Mouse (Mus musculus): ENCODE results near the gene Adamts15. TPM values are rescaled to one million over a fixed set of nuclear protein-coding genes. Genes with fewer than 3 reads are reported as not detected.

Adamts15 gene
- total and polyA plus RNA-seq, 2 experiments from 2014 or later: 2.5 to 10.9 TPM

DNA sequence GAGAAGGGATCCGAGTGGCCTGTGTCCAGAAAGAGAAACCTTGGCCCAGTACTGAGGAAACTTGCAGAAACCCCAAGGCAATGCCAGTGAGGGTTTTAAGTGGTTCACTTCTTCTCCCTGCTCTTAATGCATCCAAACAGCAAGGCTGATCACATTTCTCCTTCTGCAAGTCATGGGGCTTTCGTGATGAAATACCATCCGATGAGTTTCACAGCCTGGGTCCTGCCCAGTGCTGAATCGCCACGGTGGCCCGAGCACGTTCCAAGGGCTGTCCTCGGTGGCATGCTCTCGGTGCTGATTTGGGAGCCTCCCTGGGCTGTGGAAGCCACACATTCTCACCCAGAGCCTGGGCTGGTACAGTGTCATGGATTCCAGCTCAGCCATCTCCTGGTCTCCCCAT, 33.0 kb upstream of the Adamts15 start:
- no peak for TF ChIP-seq CTCF (IDR thresholded peaks at IDR 0.05; ENCODE audit: low read depth)

DNA sequence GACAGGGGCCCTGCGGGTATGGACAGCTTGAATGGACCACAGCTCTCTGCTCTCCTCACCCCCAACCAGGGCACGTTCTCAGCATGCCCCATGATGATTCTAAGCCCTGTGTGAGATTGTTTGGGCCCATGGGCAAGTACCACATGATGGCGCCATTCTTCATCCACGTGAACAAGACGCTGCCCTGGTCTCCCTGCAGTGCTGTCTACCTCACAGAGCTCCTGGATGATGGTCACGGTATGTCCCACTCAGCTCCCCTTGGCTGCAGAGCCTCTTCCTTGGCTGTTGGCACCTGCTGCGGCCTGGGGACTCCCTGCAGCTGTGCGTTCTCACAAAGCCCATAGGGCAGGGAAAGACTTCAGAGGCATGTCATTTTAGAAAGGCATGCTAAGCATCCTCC, 31.0 kb upstream of the Adamts15 start:
- no peak overlapping the region for H3K27ac ChIP-seq (ENCODE audit: low read depth, low read length)
- no peak overlapping the region for H3K9ac ChIP-seq
- H3K9me3 ChIP-seq (ENCODE audit: low read length): no peaks in the 10 kb centered on the region
- DNase-seq (no peak), ATAC-seq (no peak)
- H3K4me1 ChIP-seq (ENCODE audit: insufficient read depth): no peaks in the 10 kb centered on the region
- H3K4me3 ChIP-seq (ENCODE audit: low read depth, low read length): no peak overlapping the region
- H3K4me2 ChIP-seq (ENCODE audit: low read depth): no peak overlapping the region
- H3K27me3 ChIP-seq (ENCODE audit: insufficient read depth, low read length): no peaks in the 10 kb centered on the region
- 66% methylated on average over 8 of the region's 8 CpGs for WGBS
- no peaks in the 10 kb centered on the region for H3K36me3 ChIP-seq (ENCODE audit: insufficient read depth)
- TF ChIP-seq CTCF (IDR thresholded peaks at IDR 0.05; ENCODE audit: low read depth): peak; percentile 45; the same call in 1 of the 2 replicates

More for the DNA sequence above, 33.0 kb upstream of the Adamts15 start:
- H3K4me3 ChIP-seq (ENCODE audit: low read depth, low read length): no peak overlapping the region
- no peaks in the 10 kb centered on the region for H3K9me3 ChIP-seq (ENCODE audit: low read length)
- H3K9ac ChIP-seq: no peak overlapping the region
- no peaks in the 10 kb centered on the region for H3K4me1 ChIP-seq (ENCODE audit: insufficient read depth)
- no peak overlapping the region for H3K4me2 ChIP-seq (ENCODE audit: low read depth)
- H3K27ac ChIP-seq (ENCODE audit: low read depth, low read length): no peak overlapping the region
- 93% methylated on average over 9 of the region's 9 CpGs for WGBS
- H3K27me3 ChIP-seq (ENCODE audit: insufficient read depth, low read length): no peaks in the 10 kb centered on the region
- DNase-seq (no peak), ATAC-seq (no peak)
- H3K36me3 ChIP-seq (ENCODE audit: insufficient read depth): no peaks in the 10 kb centered on the region

DNA sequence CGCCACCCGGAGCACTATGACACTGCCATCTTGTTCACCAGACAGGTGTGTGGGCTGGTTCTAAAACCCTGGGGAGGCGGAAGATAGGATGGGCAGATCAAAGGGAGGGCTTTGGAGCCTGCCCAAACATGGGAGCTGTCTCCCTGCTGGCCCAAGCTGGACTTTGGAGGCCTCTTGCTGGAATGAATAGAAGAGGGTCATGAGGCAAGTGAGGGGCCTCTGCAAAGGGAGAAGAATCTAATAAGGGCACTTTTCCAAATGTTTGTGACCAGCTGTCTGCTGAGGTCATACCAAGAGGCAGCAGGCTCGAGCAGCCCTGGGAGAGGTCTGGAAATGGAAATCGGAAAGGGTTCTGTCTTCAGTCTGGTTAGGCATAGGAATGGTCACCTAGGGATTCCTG, 29.2 kb upstream of the Adamts15 start:
- H3K36me3 ChIP-seq (ENCODE audit: insufficient read depth): no peaks in the 10 kb centered on the region
- no peaks in the 10 kb centered on the region for H3K4me1 ChIP-seq (ENCODE audit: insufficient read depth)
- H3K27me3 ChIP-seq (ENCODE audit: insufficient read depth, low read length): no peaks in the 10 kb centered on the region
- DNase-seq (no peak), ATAC-seq (no peak)
- WGBS: 84% methylated on average over 5 of the region's 5 CpGs
- no peak for TF ChIP-seq CTCF (IDR thresholded peaks at IDR 0.05; ENCODE audit: low read depth)
- H3K27ac ChIP-seq (ENCODE audit: low read depth, low read length): no peak overlapping the region
- H3K4me2 ChIP-seq (ENCODE audit: low read depth): no peak overlapping the region
- H3K4me3 ChIP-seq (ENCODE audit: low read depth, low read length): no peak overlapping the region
- H3K9ac ChIP-seq: no peak overlapping the region
- no peaks in the 10 kb centered on the region for H3K9me3 ChIP-seq (ENCODE audit: low read length)

DNA sequence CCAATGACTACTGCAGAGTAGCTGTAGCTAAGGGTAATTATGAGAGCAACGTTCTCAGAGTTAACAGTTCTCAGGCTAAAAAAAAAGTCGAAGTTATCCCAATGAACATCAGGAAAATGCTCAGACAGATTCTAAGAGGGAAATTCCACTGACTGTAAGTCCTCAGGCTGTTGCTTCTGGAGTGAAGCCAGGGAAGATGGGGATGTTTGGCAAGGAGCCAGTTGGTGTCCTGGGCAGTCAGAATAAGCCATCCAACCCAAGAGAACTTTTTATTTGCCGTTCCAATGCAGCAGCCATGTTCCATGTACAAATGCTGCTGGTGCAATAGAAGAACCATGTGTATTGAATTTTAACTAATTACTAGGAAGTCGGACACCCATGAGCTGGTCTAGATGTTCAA, 28.3 kb upstream of the Adamts15 start:
- H3K4me3 ChIP-seq (ENCODE audit: low read depth, low read length): no peak overlapping the region
- H3K36me3 ChIP-seq (ENCODE audit: insufficient read depth): no peaks in the 10 kb centered on the region
- no peak overlapping the region for H3K9ac ChIP-seq
- WGBS: 64% methylated on average over 4 of the region's 4 CpGs
- H3K27ac ChIP-seq (ENCODE audit: low read depth, low read length): no peak overlapping the region
- DNase-seq: peak; percentile 38
- H3K9me3 ChIP-seq (ENCODE audit: low read length): no peaks in the 10 kb centered on the region
- ATAC-seq: no peak
- H3K4me2 ChIP-seq (ENCODE audit: low read depth): no peak overlapping the region
- no peaks in the 10 kb centered on the region for H3K4me1 ChIP-seq (ENCODE audit: insufficient read depth)
- TF ChIP-seq CTCF (IDR thresholded peaks at IDR 0.05; ENCODE audit: low read depth): no peak
- no peaks in the 10 kb centered on the region for H3K27me3 ChIP-seq (ENCODE audit: insufficient read depth, low read length)

DNA sequence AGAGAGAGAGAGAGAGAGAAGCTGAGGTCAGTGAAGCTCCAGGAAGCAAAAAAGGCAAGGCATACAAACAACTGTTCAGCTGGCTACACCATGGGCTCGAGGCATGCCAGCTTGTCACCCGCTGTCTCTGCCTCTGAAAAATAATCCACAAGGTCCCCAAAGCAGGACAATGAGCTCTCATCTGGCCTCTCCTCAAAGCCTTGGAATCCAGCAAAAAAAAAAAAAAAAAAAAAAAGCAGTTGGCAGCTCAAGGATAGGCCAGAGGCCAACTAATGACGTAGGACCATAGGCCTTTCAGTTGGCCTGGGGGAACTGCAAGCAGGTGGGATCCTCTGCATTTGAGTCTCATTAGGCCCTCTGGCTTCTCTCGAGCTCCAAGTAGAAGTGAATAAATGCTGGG, 27.7 kb upstream of the Adamts15 start:
- no peaks in the 10 kb centered on the region for H3K4me1 ChIP-seq (ENCODE audit: insufficient read depth)
- 50% methylated on average over 4 of the region's 4 CpGs for WGBS
- no peak for DNase-seq
- no peak overlapping the region for H3K4me2 ChIP-seq (ENCODE audit: low read depth)
- TF ChIP-seq CTCF (IDR thresholded peaks at IDR 0.05; ENCODE audit: low read depth): no peak
- ATAC-seq: peak; percentile 23; the same call in 1 of the 2 replicates
- H3K9ac ChIP-seq: no peak overlapping the region
- H3K9me3 ChIP-seq (ENCODE audit: low read length): no peaks in the 10 kb centered on the region
- no peaks in the 10 kb centered on the region for H3K36me3 ChIP-seq (ENCODE audit: insufficient read depth)
- no peak overlapping the region for H3K4me3 ChIP-seq (ENCODE audit: low read depth, low read length)
- no peak overlapping the region for H3K27ac ChIP-seq (ENCODE audit: low read depth, low read length)
- no peaks in the 10 kb centered on the region for H3K27me3 ChIP-seq (ENCODE audit: insufficient read depth, low read length)

DNA sequence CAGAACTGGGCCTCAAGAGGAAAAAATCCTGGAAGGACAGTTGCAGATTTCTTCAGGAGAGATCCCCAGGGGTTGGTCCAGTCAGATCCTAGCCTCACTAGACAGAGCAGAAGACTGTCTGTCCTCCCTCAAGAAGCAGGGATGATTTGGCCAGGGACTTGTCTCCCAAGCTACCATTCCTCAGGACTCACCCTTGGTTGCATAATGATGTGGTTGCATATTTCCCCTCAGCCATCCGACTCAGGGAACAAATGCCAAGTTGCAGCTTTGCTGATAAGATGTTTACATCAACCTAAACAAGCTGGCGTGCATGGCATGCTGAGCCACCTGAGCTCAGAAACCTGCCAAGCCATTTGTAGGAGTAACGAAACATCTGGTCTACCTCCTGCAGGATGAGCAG, 27.2 kb upstream of the Adamts15 start:
- no peak for ATAC-seq
- H3K4me1 ChIP-seq (ENCODE audit: insufficient read depth): no peaks in the 10 kb centered on the region
- no peak for DNase-seq
- no peaks in the 10 kb centered on the region for H3K9me3 ChIP-seq (ENCODE audit: low read length)
- no peak overlapping the region for H3K9ac ChIP-seq
- TF ChIP-seq CTCF (IDR thresholded peaks at IDR 0.05; ENCODE audit: low read depth): no peak
- H3K27ac ChIP-seq (ENCODE audit: low read depth, low read length): no peak overlapping the region
- H3K4me2 ChIP-seq (ENCODE audit: low read depth): no peak overlapping the region
- no peaks in the 10 kb centered on the region for H3K36me3 ChIP-seq (ENCODE audit: insufficient read depth)
- 0 out of 2 replicates have a peak, but pooled peaks cover 2% of the 10 kb centered on the region for H3K27me3 ChIP-seq (ENCODE audit: insufficient read depth, low read length)
- WGBS: 68% methylated on average over 3 of the region's 3 CpGs
- no peak overlapping the region for H3K4me3 ChIP-seq (ENCODE audit: low read depth, low read length)

DNA sequence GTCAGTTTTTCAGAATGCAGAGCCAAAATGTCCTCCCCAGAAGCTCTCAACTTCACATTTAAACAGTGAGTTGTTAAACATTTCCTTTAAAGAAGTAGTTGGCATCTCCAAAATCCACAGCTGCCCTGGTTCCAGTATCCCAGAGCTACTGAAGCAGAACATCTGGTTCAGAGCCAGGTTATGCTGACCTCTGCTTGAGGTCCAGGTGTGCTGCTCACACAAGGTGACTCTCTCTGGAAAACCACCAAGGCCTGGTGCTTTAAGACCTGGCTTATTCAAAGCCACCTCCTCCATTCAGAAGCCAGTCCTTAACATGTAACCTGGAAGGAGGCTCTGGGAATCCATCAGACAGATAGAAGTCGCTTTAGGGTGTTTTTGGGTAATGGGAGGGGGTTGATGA, 23.0 kb upstream of the Adamts15 start:
- H3K4me3 ChIP-seq (ENCODE audit: low read depth, low read length): no peak overlapping the region
- WGBS: 69% methylated on average over 1 of the region's 1 CpGs
- H3K27me3 ChIP-seq (ENCODE audit: insufficient read depth, low read length): peaks cover 23% of the 10 kb centered on the region
- no peak overlapping the region for H3K4me2 ChIP-seq (ENCODE audit: low read depth)
- ATAC-seq (no peak), DNase-seq (no peak)
- TF ChIP-seq CTCF (IDR thresholded peaks at IDR 0.05; ENCODE audit: low read depth): no peak
- H3K9ac ChIP-seq: no peak overlapping the region
- H3K27ac ChIP-seq (ENCODE audit: low read depth, low read length): no peak overlapping the region
- H3K4me1 ChIP-seq (ENCODE audit: insufficient read depth): no peaks in the 10 kb centered on the region
- H3K36me3 ChIP-seq (ENCODE audit: insufficient read depth): no peaks in the 10 kb centered on the region
- H3K9me3 ChIP-seq (ENCODE audit: low read length): no peaks in the 10 kb centered on the region

DNA sequence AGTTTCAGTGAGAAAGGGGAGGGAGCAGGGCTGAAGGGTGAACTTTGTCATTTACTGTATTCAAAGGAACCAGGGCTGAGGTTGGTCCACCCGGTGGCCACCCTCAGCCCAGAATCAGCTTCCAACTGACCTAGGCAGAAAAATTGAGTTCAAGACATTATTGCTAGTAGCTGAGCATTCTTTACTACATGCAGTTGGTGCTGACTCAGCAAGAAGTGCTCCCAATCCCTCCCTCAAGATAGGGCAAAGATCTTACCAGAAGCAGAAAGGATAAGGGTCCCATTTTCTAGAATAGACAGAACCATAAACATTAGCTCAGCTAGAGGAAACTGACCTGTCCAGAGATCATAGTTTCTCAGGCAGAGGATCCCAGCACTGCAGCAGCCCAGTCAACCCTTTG, 22.0 kb upstream of the Adamts15 start:
- WGBS: 23% methylated on average over 1 of the region's 1 CpGs
- Histone ChIP-seq H3K4me3 (ENCODE audit: low read depth, low read length) (0 out of 2 replicates have a peak overlapping the region, but pooled peaks have one; percentile 72), H3K4me2 (ENCODE audit: low read depth) (peak overlapping the region; percentile 99), H3K9me3 (ENCODE audit: low read length) (no peaks in the 10 kb centered on the region), H3K27me3 (ENCODE audit: insufficient read depth, low read length) (peaks cover 23% of the 10 kb centered on the region), H3K4me1 (ENCODE audit: insufficient read depth) (no peaks in the 10 kb centered on the region), H3K27ac (ENCODE audit: low read depth, low read length) (no peak overlapping the region), H3K9ac (no peak overlapping the region), H3K36me3 (ENCODE audit: insufficient read depth) (no peaks in the 10 kb centered on the region)
- no peak for DNase-seq
- no peak for TF ChIP-seq CTCF (IDR thresholded peaks at IDR 0.05; ENCODE audit: low read depth)
- ATAC-seq: no peak

Measured in forebrain, postnatal 0 days (tissue).